Mouse (Mus musculus) hematopoietic multipotent progenitor cell, adult 10-12 weeks (in vitro differentiated cells): ENCODE results near the gene 6030498E09Rik. TPM values are rescaled to one million over a fixed set of nuclear protein-coding genes. Genes with fewer than 3 reads are reported as not detected.

Source experiments
- polyA plus RNA-seq: library from polyadenylated mRNA; stranded (reverse); fragments of >175 nt; gene quantifications from 2 replicates; pipeline ENCODE4 v1.2.3, GENCODE M21; 2012; ENCODE audit warnings: low replicate concordance

6030498E09Rik gene
- not detected in 2 replicates for polyA plus RNA-seq

DNA sequence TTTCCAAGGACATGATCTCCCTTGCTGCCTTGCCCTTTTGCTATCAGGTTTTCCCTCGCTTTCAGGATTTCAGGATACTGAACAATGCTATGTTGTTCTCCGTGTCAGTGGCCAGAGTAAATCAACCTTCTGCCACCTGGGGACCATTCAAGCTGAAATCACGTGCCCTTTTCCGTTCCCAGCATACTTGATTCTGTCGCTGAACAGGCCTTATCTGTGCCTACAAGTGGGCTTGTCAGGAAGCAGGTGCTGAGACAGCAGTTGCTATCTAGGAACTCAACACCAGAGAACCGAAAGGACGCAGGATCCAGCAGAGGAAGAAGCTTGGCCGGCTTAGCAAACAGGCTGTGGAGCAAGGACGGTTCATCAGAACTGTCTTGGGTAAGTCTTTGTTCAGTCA, at the start of gene 6030498E09Rik:
TSS of gene 6030498E09Rik (plus strand) at position 194 of the 400 bp plus-strand sequence.

Other genes with a start within 250 kb of the 6030498E09Rik start
- gene Cul4b, start 196.5 kb upstream of the 6030498E09Rik start, polyA plus RNA-seq, result 9.1 and 13.1 TPM in 2 replicates
- 0.79 and 1.8 TPM in 2 replicates for gene Mcts1, start 172.1 kb upstream of the 6030498E09Rik start, polyA plus RNA-seq
- 0.97 and 1.1 TPM in 2 replicates for gene C1galt1c1, start 137.6 kb upstream of the 6030498E09Rik start, polyA plus RNA-seq